Mouse (Mus musculus): ENCODE data around the gene Fxyd3.

DNA sequence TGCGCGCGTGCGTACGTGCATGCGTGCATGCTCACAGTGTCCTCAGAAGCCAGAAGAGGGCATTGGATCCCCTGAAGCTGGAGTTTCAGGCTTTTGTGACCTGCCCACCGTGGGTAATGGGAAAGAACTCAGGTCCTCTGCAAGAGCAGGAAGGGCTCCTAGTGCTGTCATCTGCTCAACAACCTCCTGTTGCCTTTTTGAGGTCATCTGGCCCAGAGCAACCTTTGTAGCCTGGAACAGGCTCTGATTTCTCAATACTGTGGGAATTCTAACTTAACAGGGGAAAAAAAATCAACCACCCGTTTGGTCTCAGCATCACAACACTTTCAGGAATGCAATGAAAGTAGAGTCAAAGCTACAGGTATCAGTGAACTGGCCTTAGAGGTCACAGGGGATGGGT is 3.2 kb upstream of the Fxyd3 start:
- no peak for TF ChIP-seq CTCF (IDR thresholded peaks at IDR 0.05; ENCODE audit: borderline replicate concordance, control insufficient read depth, extremely low read depth, insufficient read depth, low read length, poor library complexity)
- no peak for TF ChIP-seq POLR2A (IDR thresholded peaks at IDR 0.05; ENCODE audit: control insufficient read depth, extremely low read depth, insufficient read depth, low read length, poor library complexity)

Data from thymus, adult 2 months (tissue).